ENCODE assay signal across 8 mouse cellular contexts in genomic region chr3:88191820-88192616, GRCm38 (mm10). TPM values are rescaled to one million over a fixed set of nuclear protein-coding genes. Genes with fewer than 3 reads are reported as not detected.
DNase-seq lines count a peak whose midpoint lies in the region; ATAC-seq and TF ChIP-seq lines count a peak whose summit lies in the region.

No protein-coding gene starts in this region.

- TF ChIP-seq POLR2A in small intestine, adult 2 months (IDR thresholded peaks at IDR 0.05; ENCODE audit: low read depth, low read length), result no peak

- H3K9me3 ChIP-seq in forebrain, postnatal 0 days (ENCODE audit: low read length), result no peaks in the 10 kb centered on the region
- no peaks in the 10 kb centered on the region for H3K9me3 ChIP-seq in lung, postnatal 0 days (ENCODE audit: low read length)

- 26% methylated on average over 9 of the region's 9 CpGs for WGBS in forebrain, postnatal 0 days
- 28% methylated on average over 9 of the region's 9 CpGs for WGBS in lung, postnatal 0 days
- 23% methylated on average over 9 of the region's 9 CpGs for WGBS in small intestine, adult 2 months

- H3K27ac ChIP-seq in forebrain, postnatal 0 days (ENCODE audit: low read depth, low read length), result no peak overlapping the region
- no peak overlapping the region for H3K27ac ChIP-seq in lung, postnatal 0 days (ENCODE audit: low read length)
- no peak overlapping the region for H3K27ac ChIP-seq in small intestine, adult 2 months (ENCODE audit: insufficient read depth, low read depth, low read length)

- H3K36me3 ChIP-seq in forebrain, postnatal 0 days (ENCODE audit: insufficient read depth), result no peaks in the 10 kb centered on the region
- no peaks in the 10 kb centered on the region for H3K36me3 ChIP-seq in lung, postnatal 0 days (ENCODE audit: insufficient read depth, low read length)
- H3K36me3 ChIP-seq in small intestine, adult 2 months (ENCODE audit: control insufficient read depth, insufficient read depth, low read length), result no peaks in the 10 kb centered on the region

- no peaks in the 10 kb centered on the region for H3K27me3 ChIP-seq in forebrain, postnatal 0 days (ENCODE audit: insufficient read depth, low read length)
- H3K27me3 ChIP-seq in lung, postnatal 0 days (replicated peaks; ENCODE audit: insufficient read depth, low read length), result peaks cover 15% of the 10 kb centered on the region
- H3K27me3 ChIP-seq in small intestine, adult 2 months (ENCODE audit: control insufficient read depth, insufficient read depth, low read length), result peaks cover 7% of the 10 kb centered on the region; the same call in 1 of the 2 replicates

- peak; percentile 88 for ATAC-seq in forebrain, postnatal 0 days
- peak; percentile 46; the same call in 1 of the 2 replicates for ATAC-seq in lung, postnatal 0 days

- no peak overlapping the region for H3K4me2 ChIP-seq in forebrain, postnatal 0 days (ENCODE audit: low read depth)
- H3K4me2 ChIP-seq in lung, postnatal 0 days (replicated peaks; ENCODE audit: low read depth, low read length), result no peak overlapping the region

- H3K4me3 ChIP-seq in forebrain, postnatal 0 days (ENCODE audit: low read depth, low read length), result no peak overlapping the region
- H3K4me3 ChIP-seq in lung, postnatal 0 days (ENCODE audit: low read depth, low read length), result no peak overlapping the region
- H3K4me3 ChIP-seq in small intestine, adult 2 months (ENCODE audit: low read depth, low read length), result no peak overlapping the region

- peak; percentile 46 to 62 for DNase-seq in heart, postnatal 10 days
- DNase-seq in heart, postnatal 36 days, result no peak
- peak; percentile 38 for DNase-seq in CD4-positive helper T cell, adult 2 months (ENCODE audit: low read depth, low spot score)
- peak; percentile 64 to 71 for DNase-seq in cerebellum, adult 18-20 months
- DNase-seq in forebrain, postnatal 0 days, result peak; percentile 86
- peak; percentile 71 for DNase-seq in lung, postnatal 0 days (ENCODE audit: low spot score)
- DNase-seq in frontal cortex, postnatal 25 days (ENCODE audit: low spot score in 2 of 2), result no peak

- TF ChIP-seq EP300 in lung, postnatal 0 days (IDR thresholded peaks at IDR 0.05), result no peak

- no peaks in the 10 kb centered on the region for H3K4me1 ChIP-seq in forebrain, postnatal 0 days (ENCODE audit: insufficient read depth)
- no peaks in the 10 kb centered on the region for H3K4me1 ChIP-seq in lung, postnatal 0 days (ENCODE audit: insufficient read depth, low read depth, low read length)
- no peaks in the 10 kb centered on the region for H3K4me1 ChIP-seq in small intestine, adult 2 months (ENCODE audit: control insufficient read depth, insufficient read depth, insufficient read length, low read length)

- peak; percentile 97 for TF ChIP-seq CTCF in forebrain, postnatal 0 days (IDR thresholded peaks at IDR 0.05; ENCODE audit: low read depth)
- peak; percentile 87 for TF ChIP-seq CTCF in lung, postnatal 0 days (IDR thresholded peaks at IDR 0.05)
- TF ChIP-seq CTCF in small intestine, adult 2 months (IDR thresholded peaks at IDR 0.05; ENCODE audit: extremely low read depth, insufficient read length, insufficient replicate concordance, low read depth, low read length), result peak; percentile 47; the same call in 1 of the 2 replicates

- H3K9ac ChIP-seq in forebrain, postnatal 0 days, result no peak overlapping the region
- H3K9ac ChIP-seq in lung, postnatal 0 days (replicated peaks; ENCODE audit: low read depth), result no peak overlapping the region

- intact Hi-C loops in heart, postnatal 10 days (cut with DNase I), result loop anchor here (1.0 kb wide), 1 partner anchor 50 kb away; no protein-coding TSS in a partner anchor
- intact Hi-C loops in heart, postnatal 36 days (cut with DNase I), result loop anchor here (1.0 kb wide), 1 partner anchor 50 kb away; no protein-coding TSS in a partner anchor

RNA-seq across cellular contexts. Expression of gene Mef2d, which starts 49.8 kb away (rescaled TPM):
- 100 to 1,000 TPM; 121 to 133 TPM for total RNA-seq in heart, postnatal 10 days (2021)
- total RNA-seq in heart, postnatal 36 days (2021), result 100 to 1,000 TPM; 123 to 138 TPM
- 45.0 and 53.0 TPM in 2 replicates for total RNA-seq in forebrain, postnatal 0 days (2014; rRNA removed)
- polyA plus RNA-seq in forebrain, postnatal 0 days (2015; fragmentation: Nextera tagmentation; extraction: Ambion mirVana), result 30.9 and 34.0 TPM in 2 replicates
- 14.4 and 15.4 TPM in 2 replicates for polyA plus RNA-seq in lung, postnatal 0 days (2015; fragmentation: Nextera tagmentation; extraction: Ambion mirVana)
- polyA plus RNA-seq in small intestine, adult 2 months (2012; rRNA removed), result 61.9 and 89.7 TPM in 2 replicates

Comparison
In these comparisons a context has a peak if more than half of its experiments do, and no peak if none do; other contexts are left out.
1. DNase-seq: peak in heart, postnatal 10 days (2 of 2), CD4-positive helper T cell, adult 2 months (single experiment), cerebellum, adult 18-20 months (2 of 2), forebrain, postnatal 0 days (single experiment) and lung, postnatal 0 days (single experiment); none in heart, postnatal 36 days (0 of 2) and frontal cortex, postnatal 25 days (0 of 2).
2. CTCF ChIP-seq: peak in every context shown above with its lines; median percentile 97 in forebrain, postnatal 0 days; 87 in lung, postnatal 0 days; 47 in small intestine, adult 2 months.